Mouse (Mus musculus) forelimb bud, embryonic 11.5 days (tissue): ENCODE results near the gene 9930111J21Rik1.
"Not testable (repeated sequence)": the region's sequence is repeated elsewhere in the genome, so short reads cannot be mapped to it uniquely, and the experiment has no call there.

Experiments used
- DNase-seq: peaks from one replicate; pipeline ENCODE4 v3.0.0-alpha.2; 2012; ENCODE audit warnings: low read depth, low spot score

9930111J21Rik1 gene

DNA sequence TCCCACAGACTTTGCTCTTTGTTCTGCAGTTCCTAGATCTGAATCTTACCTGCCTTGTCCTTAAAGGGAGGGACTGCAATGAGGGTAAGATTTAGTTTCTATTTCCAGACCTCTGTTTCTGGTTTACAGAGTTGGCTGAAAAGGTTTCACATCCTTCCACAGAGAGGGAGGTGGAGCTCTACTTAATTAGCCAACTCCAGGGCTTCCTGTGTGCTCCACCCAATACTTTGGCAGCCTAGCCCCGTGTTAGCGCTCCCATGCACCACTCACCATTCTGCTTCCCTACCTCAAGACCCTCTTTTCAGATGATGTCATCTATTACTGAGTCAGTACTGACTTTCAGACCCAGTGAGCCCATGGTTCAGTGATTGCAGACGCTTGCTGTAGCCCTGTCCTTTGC is at the start of gene 9930111J21Rik1:
9930111J21Rik1 (minus strand) TSS at position 148 of the 400 bp plus-strand sequence.
- not testable (repeated sequence) for DNase-seq

DNA sequence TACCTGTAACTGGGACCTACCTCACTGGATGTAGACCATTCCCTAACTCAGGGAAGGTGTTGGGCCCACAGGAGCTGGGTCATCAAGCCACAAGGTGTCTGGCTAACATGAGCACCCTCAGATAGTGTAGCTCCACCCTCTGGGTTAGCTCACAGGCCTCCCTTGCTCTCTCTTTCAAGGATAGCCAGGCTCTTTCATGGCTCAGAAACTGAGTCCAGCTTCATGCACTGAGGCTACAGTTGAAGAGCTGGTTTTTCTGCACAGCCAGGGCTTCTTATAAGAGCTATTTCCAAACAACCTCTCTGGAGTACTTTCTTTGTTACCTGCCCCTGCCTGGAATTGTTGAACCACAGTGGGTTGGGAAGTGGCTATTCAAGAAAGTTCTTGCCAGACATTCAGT is 32.9 kb upstream of the 9930111J21Rik1 start:
- not testable (repeated sequence) for DNase-seq

DNA sequence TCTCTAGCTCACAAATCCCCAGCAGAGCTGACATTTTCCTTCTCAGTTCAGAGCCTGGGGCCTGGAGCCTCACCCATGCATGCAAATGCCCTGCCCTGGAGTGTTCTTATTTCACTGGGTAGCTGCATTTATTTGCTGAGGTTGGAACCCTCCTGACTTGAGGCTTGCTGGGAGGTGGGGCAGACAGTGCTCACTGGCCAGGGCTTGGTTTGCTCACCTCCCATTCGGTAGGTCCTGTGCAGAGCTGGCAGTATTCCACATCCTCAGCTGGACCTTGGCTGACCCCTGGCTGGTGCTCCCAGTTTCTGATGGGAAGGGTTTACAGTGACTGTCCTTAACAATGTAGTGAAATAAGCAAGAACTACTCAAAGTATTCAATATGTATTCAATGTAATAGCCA is 27.6 kb upstream of the 9930111J21Rik1 start:
- DNase-seq: not testable (repeated sequence)

DNA sequence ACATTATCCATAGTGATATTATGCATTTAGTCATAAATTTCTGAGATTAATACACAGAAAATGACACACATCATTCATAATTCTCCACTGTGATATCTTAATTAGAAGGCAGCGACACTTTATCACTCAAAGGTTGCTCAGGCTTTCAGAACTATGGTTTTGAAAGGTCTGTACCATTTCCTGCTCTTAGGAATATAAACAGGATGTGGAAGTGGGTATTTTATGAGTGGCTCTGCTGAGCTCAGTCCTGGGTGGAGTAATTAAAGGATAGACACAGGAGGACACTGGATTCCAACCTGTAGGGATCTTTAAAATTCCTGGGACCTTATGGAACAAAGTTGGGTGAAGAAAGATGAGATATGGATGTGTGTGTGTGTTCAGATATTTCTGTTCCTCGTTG is 27.1 kb upstream of the 9930111J21Rik1 start:
- DNase-seq: not testable (repeated sequence)

DNA sequence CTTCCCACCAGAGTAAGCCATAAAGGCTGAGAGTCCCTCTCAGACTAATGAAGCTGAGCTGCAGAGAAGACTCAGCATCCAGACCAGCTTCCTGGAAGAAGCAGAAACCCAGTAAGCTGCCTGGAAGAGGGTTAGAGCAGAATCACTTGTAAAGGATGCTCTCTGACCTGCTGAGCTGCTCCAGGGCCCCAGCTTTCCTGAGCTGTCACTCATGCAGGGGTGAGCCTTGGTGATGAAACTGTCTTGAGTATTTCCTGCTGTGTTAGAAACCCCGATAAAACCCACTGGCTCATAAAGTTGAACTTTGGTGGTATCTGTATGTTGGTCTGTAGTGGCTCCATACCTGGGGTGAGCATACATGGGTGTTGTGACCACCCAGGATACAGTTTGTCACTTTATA is 21.2 kb upstream of the 9930111J21Rik1 start:
- DNase-seq: not testable (repeated sequence)

DNA sequence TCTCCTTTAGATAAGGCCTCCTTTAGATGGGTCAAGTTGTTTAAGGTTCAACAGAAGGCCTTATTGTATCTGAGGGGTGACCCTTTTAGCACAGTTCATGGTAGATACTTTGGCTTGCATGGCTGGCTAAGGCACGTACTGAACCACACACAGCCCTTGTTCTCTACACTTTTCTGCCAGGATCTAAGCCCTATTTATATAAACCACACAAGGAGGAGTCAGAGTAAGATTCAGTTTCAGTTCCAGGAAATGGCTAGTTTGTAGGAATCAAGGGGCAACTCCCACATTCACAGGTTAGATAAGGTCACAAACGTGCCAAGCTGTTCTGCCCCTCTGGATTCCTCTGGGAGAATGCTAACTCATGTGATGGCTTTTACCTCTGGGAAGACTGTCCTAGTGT is 14.8 kb upstream of the 9930111J21Rik1 start, which contains the start of gene Tgtp1:
Tgtp1 (minus strand) TSS at position 155 of the 400 bp plus-strand sequence.
- not testable (repeated sequence) for DNase-seq

DNA sequence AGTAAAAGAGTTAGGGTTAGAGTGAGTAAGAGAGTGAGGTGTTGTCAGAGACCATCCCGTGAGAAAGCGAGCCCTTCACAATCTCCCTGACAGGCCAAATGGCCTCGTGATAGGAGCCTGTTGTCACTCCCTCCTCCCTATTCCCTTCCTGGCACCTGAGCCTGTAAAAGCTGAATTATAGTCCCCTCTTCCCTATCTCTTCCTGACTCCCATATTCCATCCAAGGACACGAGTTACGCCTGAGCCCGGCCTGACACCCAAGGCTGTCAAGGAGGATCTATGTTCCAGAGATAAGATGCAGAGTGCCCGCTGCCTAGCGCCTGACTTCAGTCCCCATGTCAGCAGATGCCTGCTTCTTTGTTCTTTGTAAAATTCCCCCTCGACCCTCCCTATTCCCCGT is 14.1 kb upstream of the 9930111J21Rik1 start:
- not testable (repeated sequence) for DNase-seq

DNA sequence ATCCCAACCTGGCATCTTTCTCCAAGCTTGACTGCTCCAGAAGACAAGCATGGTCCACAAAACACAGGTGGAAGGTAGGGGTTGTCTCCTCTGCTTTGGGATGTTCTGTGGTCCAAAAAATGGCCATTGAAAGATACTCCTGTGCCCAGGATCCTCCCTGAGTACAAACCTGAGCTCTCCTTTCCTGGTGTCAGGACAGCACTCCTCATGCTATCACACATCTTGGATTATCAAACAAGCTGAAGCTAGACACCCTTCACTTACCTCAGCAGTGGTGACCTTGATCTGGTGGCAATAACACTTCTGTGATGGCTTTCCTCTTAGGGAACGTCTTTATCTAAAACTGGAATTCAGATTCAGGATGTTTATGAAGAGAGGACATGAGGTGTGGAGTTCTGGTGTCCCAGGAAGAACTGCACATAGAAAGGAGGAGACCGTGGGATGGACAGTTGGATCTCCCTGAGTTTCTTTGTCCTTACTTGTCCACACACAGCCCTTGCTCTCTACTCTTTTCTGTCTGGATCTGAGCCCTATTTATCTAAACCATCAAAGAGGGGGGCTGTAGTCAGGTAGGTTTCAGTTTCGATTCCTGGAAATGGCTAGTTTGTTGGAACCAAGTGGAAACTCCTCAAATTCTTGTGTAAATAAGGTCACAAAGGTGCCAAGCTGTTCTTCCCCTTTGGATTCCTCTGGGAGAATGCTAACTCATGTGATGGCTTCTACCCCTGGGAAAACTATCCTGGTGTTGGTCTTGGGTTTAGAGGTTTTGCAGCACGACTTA is 12.7 kb upstream of the 9930111J21Rik1 start, which contains the start of gene Gm12185:
Gm12185 (minus strand) TSS at position 487 of the 781 bp plus-strand sequence.
- DNase-seq: not testable (repeated sequence)

DNA sequence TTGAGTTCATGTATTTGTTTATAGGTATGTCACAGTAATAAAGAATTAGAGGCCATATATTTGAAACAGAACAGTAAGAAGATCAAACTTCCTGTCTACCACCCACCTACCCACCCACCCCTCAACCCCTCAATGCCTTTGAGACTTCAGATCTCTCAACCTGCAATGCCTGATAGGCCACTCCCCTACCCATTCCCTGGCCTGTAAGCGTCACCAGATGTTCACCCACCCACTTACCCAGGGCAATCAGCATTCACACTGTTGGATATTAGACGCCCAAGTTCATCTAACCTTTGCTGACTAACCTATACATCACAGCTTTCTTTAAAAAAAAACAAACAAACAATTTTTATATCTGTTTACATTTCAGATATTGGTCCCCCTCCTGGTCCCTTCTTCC is 10.8 kb upstream of the 9930111J21Rik1 start:
- not testable (repeated sequence) for DNase-seq

DNA sequence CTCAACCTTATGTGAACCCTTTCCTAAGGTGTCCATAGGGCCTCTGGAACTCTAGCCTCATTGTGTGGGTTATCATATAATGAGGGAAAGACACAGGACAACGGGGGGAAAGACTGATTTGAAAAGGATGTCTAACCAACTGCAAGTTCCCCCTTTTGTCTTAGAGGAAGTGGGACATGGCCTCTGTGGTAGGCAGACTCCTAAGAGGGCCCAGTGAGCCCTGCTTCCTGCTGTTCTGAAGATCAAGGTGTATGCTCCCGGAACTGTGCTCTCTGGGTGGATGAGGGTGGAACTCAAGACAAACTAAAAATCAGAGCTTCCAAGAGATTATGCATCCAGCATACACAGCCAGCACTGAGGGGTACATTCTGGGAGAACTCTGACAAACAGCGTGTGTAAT is 9.0 kb upstream of the 9930111J21Rik1 start:
- DNase-seq: not testable (repeated sequence)

DNA sequence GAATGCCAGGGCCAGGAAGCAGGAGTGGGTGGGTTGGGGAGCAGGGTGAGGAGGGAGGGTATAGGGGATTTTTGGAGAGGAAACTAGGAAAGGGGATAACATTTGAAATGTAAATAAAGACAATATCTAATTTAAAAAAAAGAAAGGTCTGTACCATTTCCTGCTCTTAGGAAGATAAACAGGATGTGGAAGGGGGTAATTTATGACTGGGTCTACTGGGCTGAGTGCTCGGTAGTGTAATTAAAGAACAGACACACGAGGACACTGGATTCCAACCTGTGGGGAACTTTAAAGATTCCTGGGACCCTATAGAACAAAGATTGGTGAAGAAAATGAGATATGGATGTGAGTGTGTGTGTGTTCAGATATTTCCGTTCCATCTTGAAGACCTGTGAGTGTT is 3.6 kb upstream of the 9930111J21Rik1 start:
- DNase-seq: not testable (repeated sequence)

DNA sequence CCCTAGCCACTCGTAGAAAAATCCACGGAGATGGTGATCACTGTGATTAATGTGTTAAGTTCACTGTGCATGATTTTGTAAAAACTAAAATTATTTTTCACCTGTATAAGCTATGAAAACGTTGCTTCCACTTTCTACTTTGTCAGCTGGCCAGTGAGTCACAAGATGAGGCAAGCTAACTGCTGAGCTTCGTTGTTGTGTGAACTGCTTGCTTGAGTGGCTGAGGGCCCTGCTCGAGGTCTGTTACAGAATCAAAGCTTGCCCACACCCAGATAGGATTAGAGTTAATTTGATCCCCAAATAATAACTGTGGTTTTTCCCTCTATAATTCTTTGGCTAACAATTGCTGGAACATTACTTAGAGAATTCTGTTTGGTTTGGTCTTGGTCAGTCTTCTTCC is 854 bp upstream of the 9930111J21Rik1 start:
- not testable (repeated sequence) for DNase-seq

DNA sequence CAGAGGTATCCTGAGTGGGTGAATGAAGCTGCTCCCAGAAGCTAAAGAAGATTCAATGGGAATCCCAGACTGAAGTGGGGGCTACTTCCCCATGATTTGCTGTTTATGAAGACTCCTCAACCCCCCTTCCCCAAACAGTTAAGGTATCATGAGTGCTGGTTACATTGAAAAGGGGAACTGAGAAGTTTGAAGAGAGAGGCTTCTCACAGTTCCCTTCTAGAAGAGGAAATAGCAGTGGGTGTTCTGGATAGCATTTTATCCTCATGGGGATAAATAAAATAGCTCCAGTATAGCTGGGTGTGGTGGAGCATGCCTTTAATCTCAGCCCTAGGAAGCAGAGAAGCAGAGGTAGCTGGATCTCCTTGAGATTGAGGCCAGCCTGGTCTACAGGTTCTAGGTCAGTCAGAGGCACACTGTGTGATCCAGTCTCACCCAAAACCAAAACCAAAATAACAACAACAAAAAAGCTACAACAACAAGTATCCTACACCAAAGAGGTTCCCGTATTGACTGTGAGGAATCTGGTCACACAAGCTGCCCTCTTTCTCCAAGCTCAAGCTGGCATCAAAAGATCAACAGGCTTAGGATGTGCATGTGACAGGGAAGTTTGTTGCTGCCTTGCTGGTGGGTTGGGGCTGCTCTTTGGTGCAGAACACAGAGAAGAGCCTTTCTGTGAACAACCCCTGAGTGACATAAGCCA is 808 bp downstream of the 9930111J21Rik1 start, which contains the start of gene Olfr56:
Olfr56 (plus strand) TSS at position 650 of the 700 bp plus-strand sequence.
- DNase-seq: not testable (repeated sequence)

DNA sequence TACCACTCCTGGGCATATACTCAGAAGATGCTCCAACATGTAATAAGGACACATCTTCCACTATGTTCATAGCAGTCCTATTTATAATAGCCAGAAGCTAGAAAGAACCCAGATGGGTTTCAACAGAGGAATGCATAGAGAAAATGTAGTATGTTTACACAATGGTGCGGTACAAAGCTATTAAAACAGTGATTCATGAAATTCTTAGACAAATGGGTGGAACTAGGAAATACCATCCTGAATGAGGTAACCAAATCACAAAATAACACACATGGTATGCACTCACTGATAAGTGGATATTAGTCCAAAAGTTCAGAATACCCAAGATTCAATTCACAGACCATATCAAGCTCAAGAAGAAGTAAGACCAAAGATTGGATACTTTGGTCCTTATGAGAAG is 4.5 kb downstream of the 9930111J21Rik1 start:
- DNase-seq: not testable (repeated sequence)

DNA sequence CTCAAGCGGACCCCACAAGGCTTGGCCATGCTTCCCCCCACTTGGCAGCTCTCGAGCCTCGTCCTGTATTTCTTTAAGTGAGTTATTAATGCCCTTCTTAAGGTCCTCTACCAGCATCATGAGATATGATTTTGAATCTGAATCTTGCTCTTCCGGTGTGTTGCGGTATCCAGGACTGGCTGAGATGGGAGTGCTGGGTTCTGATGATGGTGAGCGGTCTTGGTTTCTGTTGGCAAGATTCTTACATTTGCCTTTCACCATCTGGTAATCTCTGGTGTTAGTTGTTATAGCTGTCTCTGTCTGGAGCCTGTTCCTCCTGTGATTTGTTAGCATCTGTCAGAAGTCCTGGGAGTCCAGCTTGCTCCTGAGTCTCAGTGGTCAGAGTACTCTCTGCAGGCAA is 33.1 kb downstream of the 9930111J21Rik1 start, which contains the start of gene Psme2b:
Psme2b (minus strand) TSS at position 101 of the 400 bp plus-strand sequence.
- DNase-seq: not testable (repeated sequence)

DNA sequence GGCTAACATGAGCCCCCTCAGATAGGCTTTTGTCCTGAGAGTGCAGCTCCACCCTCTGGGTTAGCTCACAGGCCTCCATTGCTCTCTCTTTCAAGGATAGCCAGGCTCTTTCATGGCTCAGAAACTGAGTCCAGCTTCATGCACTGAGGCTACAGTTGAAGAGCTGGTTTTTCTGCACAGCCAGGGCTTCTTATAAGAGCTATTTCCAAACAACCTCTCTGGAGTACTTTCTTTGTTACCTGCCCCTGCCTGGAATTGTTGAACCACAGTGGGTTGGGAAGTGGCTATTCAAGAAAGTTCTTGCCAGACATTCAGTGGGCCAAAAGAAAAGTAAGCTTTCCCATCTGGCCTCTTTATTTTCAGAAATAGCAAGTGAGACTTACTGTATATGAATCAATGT is 39.9 kb downstream of the 9930111J21Rik1 start:
- DNase-seq: not testable (repeated sequence)

DNA sequence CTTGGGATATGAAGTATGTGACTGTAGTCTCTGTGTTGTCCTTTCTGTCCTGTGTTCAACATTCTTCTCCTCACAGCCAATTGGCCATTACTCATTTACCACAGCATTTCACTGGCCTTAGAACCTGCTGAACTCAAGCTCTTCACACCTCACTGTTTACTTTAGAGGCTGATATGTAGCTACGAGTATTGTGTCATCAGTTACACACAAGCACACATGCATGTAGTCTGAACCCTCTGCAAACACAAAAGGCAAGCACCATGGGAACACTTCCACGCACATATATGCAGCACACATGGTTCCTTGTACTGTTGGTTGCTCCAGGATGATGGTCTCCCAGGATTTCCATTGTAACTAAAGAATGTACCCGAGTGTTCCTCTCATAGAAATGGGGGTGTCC is 43.9 kb downstream of the 9930111J21Rik1 start:
- DNase-seq: not testable (repeated sequence)

DNA sequence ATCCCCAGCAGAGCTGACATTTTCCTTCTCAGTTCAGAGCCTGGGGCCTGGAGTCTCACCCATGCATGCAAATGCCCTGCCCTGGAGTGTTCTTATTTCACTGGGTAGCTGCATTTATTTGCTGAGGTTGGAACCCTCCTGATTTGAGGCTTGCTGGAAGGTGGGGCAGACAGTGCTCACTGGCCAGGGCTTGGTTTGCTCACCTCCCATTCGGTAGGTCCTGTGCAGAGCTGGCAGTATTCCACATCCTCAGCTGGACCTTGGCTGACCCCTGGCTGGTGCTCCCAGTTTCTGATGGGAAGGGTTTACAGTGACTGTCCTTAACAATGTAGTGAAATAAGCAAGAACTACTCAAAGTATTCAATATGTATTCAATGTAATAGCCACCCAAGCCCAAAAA is 45.3 kb downstream of the 9930111J21Rik1 start:
- DNase-seq: not testable (repeated sequence)

DNA sequence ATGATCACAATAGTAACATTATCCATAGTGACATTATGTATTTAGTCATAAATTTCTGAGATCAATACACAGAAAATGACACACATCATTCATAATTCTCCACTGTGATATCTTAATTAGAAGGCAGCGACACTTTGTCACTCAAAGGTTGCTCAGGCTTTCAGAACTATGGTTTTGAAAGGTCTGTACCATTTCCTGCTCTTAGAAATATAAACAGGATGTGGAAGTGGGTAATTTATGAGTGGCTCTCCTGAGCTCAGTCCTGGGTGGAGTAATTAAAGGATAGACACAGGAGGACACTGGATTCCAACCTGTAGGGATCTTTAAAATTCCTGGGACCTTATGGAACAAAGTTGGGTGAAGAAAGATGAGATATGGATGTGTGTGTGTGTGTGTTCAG is 45.8 kb downstream of the 9930111J21Rik1 start:
- not testable (repeated sequence) for DNase-seq

DNA sequence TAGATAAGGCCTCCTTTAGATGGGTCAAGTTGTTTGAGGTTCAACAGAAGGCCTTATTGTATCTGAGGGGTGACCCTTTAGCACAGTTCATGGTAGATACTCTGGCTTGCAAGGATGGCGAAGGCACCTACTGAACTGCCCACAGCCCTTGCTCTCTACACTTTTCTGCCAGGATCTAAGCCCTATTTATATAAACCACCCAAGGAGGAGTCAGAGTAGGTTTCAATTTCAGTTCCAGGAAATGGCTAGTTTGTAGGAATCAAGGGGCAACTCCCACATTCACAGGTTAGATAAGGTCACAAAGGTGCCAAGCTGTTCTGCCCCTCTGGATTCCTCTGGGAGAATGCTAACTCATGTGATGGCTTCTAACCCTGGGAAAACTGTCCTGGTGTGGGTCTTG is 51.1 kb downstream of the 9930111J21Rik1 start:
- not testable (repeated sequence) for DNase-seq

DNA sequence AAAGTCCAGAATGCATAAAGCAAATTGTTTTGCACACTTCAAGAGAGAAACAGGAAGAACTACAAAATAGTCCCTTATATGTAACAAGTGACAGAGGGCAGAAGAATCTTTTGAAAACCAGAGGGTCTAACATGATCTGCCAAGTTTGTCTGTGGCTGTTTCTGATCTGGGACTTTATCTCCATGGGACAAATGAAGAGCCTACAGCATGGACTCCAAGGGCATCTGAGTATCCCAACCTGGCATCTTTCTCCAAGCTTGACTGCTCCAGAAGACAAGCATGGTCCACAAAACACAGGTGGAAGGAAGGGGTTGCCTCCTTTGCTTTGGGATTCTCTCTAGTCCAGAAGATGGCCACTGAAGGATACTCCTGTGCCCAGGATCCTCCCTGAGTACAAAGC is 52.8 kb downstream of the 9930111J21Rik1 start:
- not testable (repeated sequence) for DNase-seq

DNA sequence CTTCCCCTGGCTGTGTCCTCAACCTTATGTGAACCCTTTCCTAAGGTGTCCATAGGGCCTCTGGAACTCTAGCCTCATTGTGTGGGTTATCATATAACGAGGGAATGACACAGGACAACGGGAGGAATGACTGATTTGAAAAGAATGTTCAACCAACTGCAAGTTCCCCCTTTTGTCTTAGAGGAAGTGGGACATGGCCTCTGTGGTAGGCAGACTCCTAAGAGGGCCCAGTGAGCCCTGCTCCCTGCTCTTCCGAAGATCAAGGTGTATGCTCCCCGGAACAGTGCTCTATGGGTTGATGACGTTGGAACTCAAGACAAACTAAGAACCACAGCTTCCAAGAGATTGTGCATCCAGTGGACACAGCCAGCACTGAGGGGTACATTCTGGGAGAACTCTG is 55.4 kb downstream of the 9930111J21Rik1 start:
- DNase-seq: not testable (repeated sequence)
